Mouse (Mus musculus): ENCODE results near the gene Tmem9. TPM values are rescaled to one million over a fixed set of nuclear protein-coding genes. Genes with fewer than 3 reads are reported as not detected.

The Tmem9 gene
- total RNA-seq, 2 experiments from 2014 or later: 67.7 to 74.3 TPM

DNA sequence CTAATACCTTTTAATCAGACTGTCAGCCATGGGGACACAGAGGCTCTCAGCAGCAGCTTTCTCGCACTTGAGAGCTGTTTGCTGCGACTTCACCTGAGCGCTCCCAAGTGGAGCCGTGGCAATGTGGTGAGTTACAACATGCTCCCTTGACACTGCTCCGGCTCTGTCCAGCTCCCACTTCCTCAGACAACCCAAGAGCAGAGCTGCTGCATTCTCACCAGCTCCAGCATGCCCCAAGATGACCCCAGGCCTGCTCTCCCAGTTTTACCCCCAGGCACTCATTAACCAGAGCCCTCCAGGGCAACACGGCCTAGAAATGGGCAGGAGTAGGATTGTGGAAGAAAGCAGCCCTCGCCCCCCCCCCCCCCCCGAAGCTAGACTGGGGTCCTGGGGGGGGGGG is 23.7 kb downstream of the Tmem9 start:
- DNase-seq: no peak

DNA sequence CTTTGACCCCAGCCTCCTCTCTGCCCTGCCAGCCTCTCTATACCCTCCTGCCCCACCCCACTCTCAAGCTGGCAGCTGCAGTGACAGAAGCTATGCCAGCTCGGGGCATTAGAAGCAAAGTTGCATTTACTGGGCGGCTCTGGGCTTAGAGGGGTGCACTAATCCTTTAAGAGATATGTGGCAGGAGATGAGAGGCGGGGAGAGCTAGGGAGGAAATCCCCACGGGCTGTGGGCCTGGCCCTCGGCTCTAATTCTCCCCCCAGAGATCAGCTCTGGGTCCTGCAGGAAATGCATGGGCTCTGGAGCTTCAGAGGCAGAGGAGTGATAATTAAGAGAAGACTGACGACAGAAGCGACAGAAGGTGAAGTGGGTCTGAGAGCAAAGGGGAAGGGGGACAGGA is 25.0 kb downstream of the Tmem9 start:
- no peak for DNase-seq

DNA sequence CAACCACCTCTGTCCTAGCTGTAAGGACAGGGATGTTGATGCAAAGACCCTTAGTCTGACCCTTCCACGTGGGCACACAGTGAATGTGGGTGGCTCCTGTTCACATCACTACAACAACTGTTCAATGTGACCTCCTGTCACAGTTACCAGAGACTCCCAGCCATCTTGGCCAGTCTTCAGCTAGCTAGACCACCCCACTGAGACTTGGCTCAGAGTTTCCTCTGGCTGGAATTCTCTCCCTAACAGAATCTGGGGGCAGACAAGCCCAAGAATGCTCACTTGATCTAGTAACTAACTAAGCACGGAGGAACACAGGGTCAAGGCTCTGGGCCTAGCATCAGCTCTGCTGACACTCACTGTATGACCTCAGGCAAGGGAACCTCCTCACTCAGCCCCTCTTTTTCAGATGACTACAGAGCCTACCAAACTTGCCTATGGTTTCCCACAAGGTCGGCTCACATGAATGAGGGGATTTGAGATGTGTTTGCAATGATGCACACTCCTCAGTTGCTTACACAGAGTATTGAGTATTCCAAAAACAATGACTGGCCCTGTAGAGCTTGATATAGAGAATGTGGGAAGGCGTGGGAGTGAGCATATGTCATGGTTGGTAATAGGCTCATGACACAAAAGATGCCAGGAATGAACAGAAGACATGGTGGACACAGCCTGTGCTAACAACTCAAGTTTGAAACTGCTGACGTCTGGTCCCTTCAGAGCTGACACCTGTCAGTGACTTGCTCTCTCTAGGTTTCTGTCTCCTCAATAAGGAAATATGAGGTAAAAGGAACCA is 31.0 kb downstream of the Tmem9 start:
- DNase-seq: peak in 1 of 2 experiments; percentile 36

DNA sequence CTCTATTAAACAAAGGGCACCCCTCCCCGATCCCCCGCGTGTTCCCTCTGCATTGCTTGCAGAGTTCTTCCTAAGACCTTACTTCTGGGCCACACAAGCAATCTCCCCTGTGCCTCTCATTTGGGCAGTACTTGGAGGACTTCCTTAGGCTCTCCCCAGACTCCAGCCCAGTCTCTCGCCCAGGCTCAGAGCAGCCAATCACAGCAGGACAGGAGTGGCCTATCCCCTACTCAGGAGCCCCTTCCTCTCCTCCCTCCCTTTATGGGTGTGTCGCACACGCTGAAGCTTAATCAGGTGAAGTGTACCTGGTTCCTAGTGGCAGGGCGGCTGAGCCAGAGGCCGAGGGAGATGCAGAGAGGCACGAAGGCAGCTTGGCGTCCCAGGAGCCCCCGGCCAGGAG is 32.5 kb downstream of the Tmem9 start:
- DNase-seq: no peak

DNA sequence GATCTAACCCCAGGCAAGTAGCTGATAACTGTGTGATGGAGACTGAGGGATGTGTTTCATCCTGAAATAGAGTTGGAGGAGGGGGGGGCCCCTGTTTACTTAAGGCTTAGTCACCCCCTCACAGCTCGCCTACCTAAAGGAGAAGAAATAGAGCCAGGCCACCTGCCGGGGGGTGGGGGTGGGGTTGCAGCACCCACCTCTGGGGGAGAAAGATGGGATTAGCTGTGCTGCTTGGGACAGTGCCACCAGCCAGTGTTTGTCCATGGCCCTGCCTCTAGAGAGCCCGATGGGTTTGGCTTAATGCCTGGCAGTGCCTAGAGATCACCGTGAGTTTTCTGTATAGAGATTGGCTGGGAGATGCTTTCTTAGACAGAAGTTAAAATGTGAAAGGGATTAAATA is 32.9 kb downstream of the Tmem9 start:
- no peak for DNase-seq

DNA sequence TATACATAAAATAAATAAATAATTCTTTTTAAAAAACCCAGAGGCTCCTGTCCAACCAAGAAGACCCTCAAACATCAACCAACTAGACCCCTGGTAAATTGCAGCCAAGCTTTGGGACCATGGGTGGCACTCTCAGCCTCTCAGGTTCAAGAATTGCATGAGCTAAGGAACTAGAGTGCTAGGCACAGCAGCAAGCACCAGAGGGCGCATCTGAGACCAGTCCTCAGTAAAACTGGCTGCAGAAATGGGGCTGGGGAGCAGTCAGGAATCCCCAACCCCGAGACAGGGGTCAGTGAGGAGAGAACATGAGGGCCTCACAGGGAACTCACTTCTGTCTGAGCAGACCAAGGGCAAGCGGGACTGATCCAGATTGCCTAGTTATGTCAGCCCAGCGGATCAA is 37.8 kb downstream of the Tmem9 start:
- peak; percentile 55 to 63 for DNase-seq

DNA sequence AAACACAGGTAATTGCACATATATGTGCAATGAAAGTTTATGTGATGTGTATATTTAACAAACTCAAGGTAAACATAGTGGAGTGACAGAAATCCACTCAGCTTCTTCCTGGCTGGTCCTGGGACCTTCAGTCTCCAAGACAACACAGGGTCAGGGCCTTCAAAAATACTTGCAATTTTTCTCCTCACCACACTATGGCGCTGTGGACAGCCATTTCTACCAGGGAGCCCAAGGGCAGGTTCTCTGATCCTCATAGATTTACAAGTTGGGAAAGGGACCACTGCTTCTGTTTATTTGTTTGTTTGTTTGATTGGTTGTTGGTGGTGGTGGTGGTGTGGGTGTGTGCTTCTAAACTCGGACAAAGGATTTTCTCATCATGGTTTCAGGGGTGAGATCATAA is 39.5 kb downstream of the Tmem9 start:
- no peak for DNase-seq

DNA sequence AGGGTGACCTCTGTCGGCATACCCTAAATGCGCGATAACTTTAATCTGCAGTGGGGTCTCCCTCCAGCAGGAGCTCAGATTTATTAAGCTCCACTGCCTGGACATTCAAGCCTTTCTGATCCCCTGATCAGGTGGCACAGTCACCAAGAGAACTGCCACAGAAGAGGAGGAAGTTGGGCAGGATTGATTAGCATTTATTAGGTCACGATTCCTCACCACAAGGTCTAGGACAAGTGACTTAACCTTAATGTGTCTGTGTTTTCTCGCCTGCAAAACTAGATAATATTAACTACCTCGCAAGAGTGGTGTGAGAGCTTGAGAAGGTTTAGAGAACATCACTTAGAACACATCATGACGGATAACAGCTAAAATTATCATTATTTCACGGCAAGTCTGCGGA is 39.9 kb downstream of the Tmem9 start:
- DNase-seq: no peak

DNA sequence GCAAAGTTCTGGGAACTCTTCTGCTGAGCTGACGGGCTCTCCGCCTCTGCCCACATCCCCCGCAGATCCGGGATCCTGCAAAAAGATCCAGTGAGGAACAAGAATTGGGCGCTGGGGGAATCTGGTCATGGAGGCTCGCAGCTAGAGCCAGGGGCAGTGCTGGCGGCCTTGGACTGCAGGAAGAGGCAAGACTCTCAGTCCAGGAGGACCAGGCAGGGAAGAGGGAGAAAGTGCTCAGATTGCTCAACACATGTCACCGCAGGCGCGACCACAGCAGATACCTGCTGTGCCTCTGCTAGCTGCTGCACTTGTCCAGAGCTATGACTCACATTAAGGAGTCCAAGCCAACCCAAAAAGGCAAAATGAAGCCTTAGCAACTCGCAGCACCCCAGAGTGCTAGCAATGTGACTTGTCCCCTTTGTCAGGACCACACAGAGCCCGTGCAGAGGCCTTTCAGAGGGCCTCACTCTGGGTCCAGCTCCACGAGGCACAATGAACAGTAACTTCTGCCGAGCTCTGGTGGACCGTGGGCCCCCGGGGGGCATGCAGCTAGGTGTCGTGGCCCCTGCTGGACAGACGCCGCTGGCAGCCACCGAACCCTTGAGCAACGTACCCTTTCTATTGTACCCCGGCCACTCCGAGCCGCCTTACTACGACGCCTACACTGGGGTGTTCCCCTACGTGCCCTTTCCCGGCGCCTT is 42.5 kb downstream of the Tmem9 start, which contains the start of gene Ascl5:
Ascl5 (plus strand) TSS at position 493 of the 701 bp plus-strand sequence.
- DNase-seq: no peak

DNA sequence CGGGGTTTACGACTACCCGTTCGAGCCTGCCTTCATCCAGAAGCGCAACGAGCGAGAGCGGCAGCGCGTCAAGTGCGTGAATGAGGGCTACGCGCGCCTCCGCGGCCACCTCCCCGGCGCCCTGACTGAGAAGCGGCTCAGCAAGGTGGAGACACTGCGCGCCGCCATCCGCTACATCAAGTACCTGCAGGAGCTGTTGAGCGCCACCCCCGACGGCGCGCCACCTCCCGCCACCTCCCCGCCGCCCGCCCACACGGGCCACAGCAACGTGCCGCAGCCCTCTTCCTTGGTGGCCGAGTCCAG is 43.0 kb downstream of the Tmem9 start:
- DNase-seq: no peak

DNA sequence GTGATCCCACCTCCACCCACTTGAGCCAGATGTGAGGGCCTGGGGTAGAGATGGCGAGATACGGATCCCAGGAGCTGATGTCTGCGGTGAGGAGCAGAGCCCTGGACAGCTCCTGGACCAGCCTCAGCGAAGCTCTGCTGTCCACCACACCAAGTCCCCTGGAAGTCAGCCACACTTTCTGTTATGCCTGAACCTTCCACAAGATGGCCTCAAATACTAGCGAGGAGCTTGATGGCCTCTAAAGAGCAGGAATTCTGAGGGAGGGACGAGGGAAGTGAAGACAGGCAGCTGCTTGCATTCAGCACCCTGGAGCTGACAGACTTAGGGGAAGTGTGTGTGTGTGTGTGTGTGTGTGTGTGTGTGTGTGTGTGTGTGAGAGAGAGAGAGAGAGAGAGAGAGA is 43.5 kb downstream of the Tmem9 start:
- DNase-seq: peak; percentile 51 to 69

DNA sequence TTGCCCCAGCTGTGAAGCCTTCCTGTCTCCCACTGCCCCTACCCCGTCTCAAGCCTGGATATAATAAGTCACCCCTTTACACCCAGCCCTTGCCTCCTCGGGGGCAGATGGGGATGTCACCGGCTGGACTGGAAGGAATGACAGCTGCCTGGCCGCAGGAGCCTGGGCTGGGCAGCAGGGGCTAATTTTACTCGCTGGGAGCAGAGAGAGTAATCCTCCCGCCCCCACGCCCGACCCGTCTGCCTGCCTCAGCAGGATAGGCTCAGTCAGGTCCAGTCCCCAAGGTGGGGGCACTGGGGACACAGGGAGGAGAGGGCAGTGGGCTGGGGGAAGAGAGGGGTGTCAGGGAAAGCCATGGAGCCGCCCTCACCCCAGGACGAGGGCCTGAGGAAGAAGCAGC is 44.6 kb downstream of the Tmem9 start, which contains the start of gene Cacna1s:
Cacna1s (plus strand) TSS at position 204 of the 400 bp plus-strand sequence.
- no peak for DNase-seq

DNA sequence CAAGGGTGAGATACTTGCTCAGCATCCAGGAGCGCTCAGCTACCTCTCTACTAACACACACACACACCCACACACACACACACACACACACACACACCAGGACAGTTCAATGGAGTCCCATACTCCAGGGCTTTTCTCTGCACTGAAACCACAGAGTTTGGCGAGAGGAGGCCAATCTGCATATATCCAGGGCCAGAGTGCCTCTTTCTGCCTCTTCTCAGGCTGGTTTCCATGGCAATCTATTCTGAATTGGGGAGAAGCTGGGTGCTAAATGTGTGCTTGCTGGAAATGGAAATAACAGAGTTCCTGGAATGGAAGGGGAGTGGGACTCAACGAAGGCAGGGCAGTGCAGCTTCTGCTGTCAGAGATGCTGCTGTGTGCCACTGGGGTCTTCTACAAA is 47.8 kb downstream of the Tmem9 start:
- peak in 1 of 2 experiments; percentile 43 for DNase-seq

DNA sequence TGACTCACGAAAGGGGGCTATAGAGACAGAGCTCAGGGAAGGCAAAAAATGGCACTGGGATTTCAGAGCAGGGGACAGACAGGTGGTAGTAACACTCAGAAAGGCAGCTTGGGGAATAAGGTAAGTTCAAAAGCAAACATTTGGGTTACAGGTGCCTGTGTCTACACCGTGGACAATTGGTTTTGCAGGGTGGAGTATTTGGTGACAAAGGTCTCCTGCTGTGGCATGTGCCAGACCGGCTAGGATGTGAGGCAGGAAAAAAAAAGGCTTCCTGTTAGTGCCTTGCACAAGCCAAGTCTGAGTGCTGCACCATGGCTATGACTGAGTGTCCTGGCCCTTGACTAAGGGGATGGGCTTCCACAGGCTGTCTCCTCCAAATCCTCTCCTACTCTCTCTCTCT is 50.6 kb downstream of the Tmem9 start:
- no peak for DNase-seq

DNA sequence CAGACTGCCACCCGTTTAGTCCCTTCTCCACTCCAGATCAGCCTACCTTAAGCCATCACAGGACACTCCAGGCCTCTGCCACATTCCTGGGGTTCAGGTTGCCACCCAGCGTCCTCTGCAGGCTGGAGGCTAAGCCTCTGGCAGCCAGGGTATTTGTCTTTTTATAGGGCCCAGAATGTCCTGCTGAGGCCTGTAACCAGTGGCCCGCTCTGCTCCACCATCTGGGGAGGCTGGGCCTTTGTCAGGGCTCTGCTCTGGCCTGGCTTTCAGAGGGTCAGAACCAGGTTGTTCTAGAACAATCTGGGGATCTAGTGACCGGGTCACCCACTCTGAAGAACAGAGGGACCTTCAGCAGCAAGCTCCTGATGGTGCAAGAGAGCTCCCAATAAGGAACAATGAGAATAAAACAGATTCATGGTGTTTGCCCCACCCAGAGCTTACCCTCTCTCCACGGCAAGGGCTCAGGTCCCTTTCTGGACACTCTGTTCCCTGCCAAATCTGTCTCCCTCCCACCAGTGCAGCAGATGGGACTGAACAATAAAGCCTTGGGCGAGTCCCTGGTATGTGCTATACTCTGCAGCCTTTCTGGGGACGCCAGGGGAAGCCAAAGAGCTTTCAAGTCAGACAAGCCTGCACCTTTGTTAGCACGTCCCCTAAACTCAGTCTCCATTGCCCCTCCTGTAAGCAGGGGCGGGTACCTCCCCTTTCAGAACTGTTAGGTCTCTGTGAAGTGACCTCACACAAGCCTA is 53.3 kb downstream of the Tmem9 start:
- DNase-seq: peak; percentile 71 to 75

DNA sequence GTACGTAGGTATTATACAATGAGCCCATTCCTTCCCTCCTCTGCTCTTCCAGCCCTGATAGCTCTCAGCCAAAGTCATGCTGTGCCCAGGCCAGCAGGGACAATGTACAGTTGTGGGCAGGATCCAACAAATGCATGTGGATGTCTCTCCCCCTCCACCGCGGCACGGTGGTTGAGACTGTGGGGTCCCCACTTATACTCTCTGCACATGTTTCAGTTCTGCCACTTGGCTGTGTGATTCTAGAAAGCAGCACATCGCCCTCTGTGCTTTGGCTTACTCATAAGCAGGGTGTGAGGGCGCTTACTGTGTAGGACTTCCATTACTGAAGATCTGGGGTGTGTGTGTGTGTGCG is 53.8 kb downstream of the Tmem9 start:
- DNase-seq: no peak

DNA sequence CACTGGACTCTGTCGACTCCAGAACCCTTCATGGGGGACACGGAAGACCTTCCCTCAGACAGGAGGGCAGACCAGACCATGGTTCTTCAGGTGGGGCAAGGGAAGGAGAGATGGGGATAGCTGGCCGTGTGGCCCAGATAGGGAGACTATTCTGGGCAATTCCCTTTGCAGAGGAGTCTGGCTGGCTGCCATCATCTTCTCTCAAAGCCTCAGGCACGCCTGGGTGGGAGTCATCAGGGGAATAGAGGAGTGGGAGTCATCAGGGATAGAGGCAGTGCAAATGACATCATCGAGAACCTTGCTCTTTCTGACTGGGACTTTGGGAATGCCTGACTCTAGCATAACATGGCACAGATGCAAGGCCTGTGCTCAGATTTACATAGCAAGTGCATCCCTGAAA is 56.0 kb downstream of the Tmem9 start:
- DNase-seq: no peak

DNA sequence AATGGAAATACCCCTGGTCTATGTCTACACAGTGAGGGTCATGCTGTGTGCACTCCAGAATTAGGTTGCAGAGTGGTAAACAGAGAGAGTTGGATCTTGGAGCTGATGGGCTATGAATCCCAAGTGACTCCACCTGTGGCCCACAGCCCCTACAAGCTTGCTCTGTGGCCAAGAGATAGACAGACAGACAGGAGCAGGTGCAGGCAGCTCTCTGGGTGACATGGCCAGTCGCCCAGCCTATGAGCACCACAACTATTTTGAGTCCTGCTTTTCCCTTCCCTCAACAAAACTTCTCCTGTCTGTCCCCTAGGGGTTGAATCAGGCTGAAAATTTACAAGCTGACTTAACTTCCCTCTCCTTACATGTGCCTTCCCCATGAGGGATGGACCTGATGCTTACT is 58.7 kb downstream of the Tmem9 start:
- no peak for DNase-seq

DNA sequence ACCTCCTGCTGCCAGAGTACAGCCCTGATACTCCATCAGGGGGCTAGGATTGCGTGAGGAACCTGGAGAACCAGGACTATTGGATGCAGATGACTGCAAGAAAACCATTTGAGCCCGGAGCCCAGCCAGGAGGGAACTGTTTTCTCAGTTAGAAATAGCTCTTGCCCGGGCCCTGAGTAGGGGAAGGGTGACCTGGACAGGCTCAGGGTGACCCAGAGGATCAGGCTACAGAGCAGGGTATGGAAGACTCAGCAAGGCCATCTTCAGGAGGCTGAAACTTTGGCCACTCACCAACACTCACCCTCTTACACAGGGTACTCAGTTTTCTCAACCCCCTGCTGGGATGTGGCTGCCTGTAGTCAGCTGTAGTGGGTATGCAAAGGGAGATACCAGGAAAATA is 59.6 kb downstream of the Tmem9 start:
- DNase-seq: no peak

DNA sequence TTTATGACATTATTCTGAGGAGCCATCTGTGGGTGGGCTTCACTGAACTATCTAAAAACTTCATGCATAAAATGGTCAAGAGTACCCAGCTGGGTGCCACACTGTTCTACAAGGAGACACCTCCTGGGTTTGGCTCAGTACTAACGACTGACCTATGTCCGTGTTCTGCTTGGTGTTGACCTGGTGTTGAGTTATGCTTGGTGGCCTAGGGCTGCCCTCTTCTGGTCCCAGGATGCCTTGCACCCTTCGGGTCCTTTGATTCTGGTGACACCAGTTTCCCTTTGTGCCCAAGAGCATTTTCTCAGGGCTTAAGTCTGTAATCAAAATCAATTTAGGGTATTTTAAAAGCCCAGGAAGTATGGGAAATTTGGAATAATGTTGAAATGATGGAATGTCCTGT is 68.1 kb downstream of the Tmem9 start:
- peak in 1 of 2 experiments; percentile 41 for DNase-seq

DNA sequence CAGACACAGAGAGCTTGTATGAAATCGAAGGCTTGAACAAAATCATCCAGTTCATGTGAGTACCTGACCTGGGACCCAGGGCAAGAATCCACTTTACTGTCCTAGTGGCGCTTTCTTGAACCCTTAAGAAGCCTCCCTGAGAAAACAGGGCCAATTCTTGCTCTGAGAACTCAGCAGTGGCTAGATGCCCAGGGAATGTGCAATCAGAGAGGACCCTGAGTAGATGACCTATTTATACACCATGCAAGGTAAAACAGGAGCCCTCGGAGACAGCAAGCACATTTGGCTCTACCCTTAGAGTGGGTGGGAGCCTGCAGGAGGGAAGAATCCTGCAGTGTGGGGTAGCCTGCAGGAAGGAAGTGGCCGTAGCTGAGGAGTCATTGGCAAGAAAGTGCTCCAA is 69.7 kb downstream of the Tmem9 start:
- no peak for DNase-seq

DNA sequence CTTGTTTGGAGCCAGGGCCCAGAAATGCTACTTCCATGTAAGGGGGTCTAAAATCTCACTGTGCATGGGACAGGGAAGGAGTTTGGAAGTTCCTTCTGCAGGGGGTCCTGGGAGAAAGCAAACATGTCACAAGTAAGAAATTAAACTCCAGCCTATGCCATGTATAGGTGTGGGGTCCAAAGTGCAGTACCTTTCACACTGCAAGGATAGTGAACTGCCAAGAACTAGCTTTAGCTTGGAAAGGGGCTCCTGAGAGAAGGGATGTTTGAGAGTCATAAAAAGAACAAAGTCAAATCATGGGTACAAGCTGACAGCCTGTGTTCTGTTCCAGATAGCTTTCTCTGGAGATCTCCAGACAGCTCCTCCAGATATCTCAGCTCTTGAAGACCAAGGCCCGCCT is 73.2 kb downstream of the Tmem9 start:
- DNase-seq: no peak

Measured in layer of hippocampus, postnatal 36 days (tissue).